Mouse (Mus musculus): ENCODE measurements around the gene Zfp235.

DNA sequence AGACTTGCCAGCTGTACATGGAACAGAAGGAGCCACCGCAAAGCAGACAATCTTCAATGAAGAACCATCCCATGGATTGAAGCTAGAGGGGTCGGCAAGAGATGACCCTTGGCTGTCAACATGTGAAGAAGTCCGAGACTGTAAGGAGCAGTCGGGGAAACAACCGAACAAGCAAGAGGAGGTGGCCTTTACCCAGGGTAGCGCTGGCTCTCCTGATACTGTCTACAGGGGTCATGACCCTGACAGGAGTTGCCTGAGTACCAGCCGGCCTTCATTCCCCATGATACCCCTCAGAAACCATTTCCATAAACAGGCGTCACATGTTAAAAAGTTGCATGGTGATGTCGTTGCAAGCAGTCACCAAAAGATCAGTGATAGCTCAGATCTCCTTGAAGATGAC is 29.6 kb upstream of the Zfp235 start:
- TF ChIP-seq POLR2A (IDR thresholded peaks at IDR 0.05; ENCODE audit: low read depth, low read length) (no peak), CTCF (IDR thresholded peaks at IDR 0.05; ENCODE audit: borderline replicate concordance, insufficient read depth, low read length) (no peak)

All from embryonic fibroblast, embryonic 13.5 days (primary cell).